Mouse (Mus musculus) liver, adult 2 months (tissue): ENCODE data around the gene Metrn.

Source experiments
- CTCF ChIP-seq: fragments of 200-500 bp; IDR thresholded peaks from 2 replicates; pipeline ENCODE4 v1.5.1; 2011; ENCODE audit warnings: low read depth, low read length, control low read depth
- POLR2A ChIP-seq: fragments of 200-500 bp; IDR thresholded peaks from 2 replicates; pipeline ENCODE4 v1.6.1; 2011; ENCODE audit warnings: low read length, control low read depth; ENCODE audit not compliant: insufficient read depth; ENCODE audit errors: extremely low read depth

DNA sequence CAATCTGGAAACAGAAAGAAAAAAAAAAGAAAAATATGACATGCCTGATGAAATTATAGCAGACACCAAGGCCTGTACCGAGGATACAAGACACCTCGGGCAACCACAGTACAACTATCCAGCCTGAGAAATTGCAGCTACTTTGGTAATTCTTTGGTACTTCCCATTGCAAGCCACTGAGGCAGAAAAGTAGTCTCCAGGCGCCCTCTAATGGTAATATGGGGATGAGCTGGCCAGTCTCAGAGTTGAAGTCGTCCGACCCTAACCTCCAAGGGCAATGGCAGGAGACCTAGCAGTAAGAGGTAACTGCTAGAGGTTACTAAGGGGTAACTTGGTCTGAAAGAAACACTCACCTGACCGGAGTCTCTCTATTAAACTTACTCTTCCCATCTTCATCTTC, 4.1 kb upstream of the Metrn start:
- peak; percentile 70 for TF ChIP-seq CTCF
- TF ChIP-seq POLR2A = no peak
